Mouse (Mus musculus): ENCODE data around the gene Cnn3. TPM values are rescaled to one million over a fixed set of nuclear protein-coding genes. Genes with fewer than 3 reads are reported as not detected.

Gene Cnn3
- 436 and 444 TPM in 2 replicates for polyA plus RNA-seq (2014; fragmentation: Nextera tagmentation; extraction: Ambion mirVana)

DNA sequence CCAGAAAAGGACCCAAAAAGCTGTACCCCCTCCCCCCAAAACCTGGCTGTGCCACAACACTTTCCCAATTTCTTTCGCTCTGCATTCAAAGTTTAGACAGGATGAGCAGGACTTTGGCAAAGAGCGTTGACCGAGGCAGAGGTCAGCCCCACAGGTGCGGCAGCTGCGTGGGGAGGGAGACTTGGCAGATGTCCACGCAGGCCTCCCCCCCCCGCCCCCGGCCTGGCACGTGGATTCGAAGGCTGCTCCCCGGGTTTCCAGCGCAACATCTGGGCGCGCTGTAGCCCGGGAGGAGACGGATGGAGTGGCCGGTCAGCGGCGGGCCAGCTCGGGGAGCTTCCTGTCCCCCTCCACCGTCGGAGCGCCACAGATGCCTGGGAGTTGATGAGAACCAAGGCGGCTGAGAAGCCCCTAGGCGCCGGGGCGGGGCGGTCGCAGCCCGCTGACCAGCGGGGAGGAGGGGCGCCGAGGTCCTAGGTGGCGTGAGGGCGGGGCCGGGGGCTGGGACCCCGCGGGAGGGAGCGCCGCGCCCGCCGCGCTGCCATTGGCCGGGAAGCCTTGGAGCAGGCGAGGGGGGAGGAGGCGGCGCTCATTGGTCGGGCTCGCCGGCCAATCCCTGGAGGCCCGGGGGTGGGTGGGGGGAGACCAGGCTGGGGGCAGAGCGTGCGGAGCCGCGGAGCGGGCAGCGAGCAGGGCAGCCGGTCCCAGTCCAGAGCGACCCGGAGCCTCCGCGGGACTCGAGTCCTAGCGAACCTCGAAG, at the start of gene Cnn3:
Cnn3 (plus strand) TSS at position 637 of the 760 bp plus-strand sequence.
- WGBS = under 1% methylated on average over 55 of the region's 66 CpGs
- peaks cover 31% of the 10 kb centered on the region for H3K4me1 ChIP-seq (replicated peaks; ENCODE audit: control insufficient read depth, insufficient read depth, low read length)
- H3K4me3 ChIP-seq (replicated peaks; ENCODE audit: low read length) = peak within 1 kb of the TSS; percentile 91
- no peaks in the 10 kb centered on the region for H3K36me3 ChIP-seq (replicated peaks; ENCODE audit: control insufficient read depth, insufficient read depth)
- DNase-seq (ENCODE audit: low spot score) = peak; percentile 88
- peak within 1 kb of the TSS; percentile 98 for H3K9ac ChIP-seq
- no peaks in the 10 kb centered on the region for H3K9me3 ChIP-seq (ENCODE audit: control insufficient read depth, low read length)
- peak within 1 kb of the TSS; percentile 72 for H3K4me2 ChIP-seq (replicated peaks)
- ATAC-seq (ENCODE audit: low FRiP score) = peak; percentile 91
- H3K27ac ChIP-seq = peak within 1 kb of the TSS; percentile 95
- no peaks in the 10 kb centered on the region for H3K27me3 ChIP-seq (ENCODE audit: control insufficient read depth, insufficient read depth, low read length)

DNA sequence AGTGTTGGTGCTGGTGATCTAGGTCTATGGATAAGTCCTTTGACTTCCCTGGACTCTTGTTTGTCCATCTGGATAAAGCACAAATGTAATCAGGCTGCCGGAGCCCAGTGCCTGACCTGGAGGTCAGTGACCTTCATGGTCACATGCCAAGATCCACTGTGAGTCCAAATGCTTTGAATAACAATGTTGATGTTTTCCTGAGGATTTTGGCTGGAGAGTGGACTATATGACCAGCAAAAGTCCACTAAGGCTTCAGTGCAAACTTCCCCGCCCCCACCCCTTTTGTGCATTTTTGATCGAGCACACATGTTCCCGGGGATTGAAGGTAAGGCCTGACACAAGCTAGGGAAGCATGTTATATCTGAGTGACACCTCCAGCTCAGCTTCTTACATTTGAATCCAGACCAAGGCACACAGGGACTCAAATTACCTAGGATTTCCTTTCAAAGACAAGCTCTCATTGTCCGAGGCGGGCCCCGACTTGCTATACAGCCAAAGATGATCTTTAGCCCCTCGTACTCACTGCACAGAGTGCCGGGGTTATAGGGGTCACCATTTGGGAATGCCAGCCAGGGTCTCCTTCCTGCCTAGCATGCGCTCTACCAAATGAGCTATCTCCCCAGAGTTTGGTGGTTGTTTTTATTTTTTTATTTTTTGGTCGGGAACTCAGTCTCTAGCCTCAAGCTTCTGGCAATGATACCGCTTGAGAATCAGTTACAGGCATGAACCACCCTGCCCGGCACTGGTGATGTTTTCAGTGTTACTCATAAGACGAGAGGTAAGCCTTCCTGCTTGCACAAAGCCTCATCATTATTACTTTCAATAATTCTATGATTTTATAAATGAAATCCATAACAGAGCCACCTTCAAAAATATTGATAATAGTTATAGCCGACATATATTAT, 47.3 kb upstream of the Cnn3 start:
- no peak for ATAC-seq (ENCODE audit: low FRiP score)
- no peak for DNase-seq (ENCODE audit: low spot score)

DNA sequence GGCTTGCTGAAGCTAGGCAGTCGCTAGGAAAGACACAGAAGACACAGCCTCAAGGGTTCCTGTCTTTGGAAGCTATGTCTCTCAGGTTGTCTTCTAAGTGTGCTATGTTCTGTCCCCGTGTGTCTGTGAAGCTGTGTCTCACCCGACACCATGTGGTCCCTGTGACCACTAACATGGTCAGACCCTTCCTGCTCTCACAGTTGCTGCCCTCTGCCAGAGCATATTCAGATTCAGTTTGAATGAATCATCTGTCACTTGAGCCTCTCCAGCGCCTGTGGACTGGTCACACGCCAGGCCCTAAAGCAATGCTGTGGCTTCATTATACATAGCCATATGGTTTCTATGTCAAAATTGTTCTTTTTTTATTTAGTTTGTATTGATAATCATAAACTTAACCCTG, 46.6 kb upstream of the Cnn3 start:
- Histone ChIP-seq H3K4me2 (replicated peaks) (no peak overlapping the region), H3K4me3 (replicated peaks; ENCODE audit: low read length) (no peak overlapping the region), H3K36me3 (replicated peaks; ENCODE audit: control insufficient read depth, insufficient read depth) (no peaks in the 10 kb centered on the region), H3K27me3 (ENCODE audit: control insufficient read depth, insufficient read depth, low read length) (no peaks in the 10 kb centered on the region), H3K9ac (no peak overlapping the region), H3K9me3 (ENCODE audit: control insufficient read depth, low read length) (no peaks in the 10 kb centered on the region), H3K4me1 (replicated peaks; ENCODE audit: control insufficient read depth, insufficient read depth, low read length) (no peaks in the 10 kb centered on the region), H3K27ac (no peak overlapping the region)
- WGBS = 86% methylated on average over 5 of the region's 5 CpGs
- ATAC-seq (ENCODE audit: low FRiP score) (no peak), DNase-seq (ENCODE audit: low spot score) (no peak)

More for the DNA sequence above, 47.3 kb upstream of the Cnn3 start:
- no peaks in the 10 kb centered on the region for H3K36me3 ChIP-seq (replicated peaks; ENCODE audit: control insufficient read depth, insufficient read depth)
- 46% methylated on average over 15 of the region's 15 CpGs for WGBS
- H3K27ac ChIP-seq = no peak overlapping the region
- H3K9ac ChIP-seq = no peak overlapping the region
- no peak overlapping the region for H3K4me3 ChIP-seq (replicated peaks; ENCODE audit: low read length)
- H3K4me1 ChIP-seq (replicated peaks; ENCODE audit: control insufficient read depth, insufficient read depth, low read length) = no peaks in the 10 kb centered on the region
- no peaks in the 10 kb centered on the region for H3K27me3 ChIP-seq (ENCODE audit: control insufficient read depth, insufficient read depth, low read length)
- no peak overlapping the region for H3K4me2 ChIP-seq (replicated peaks)
- H3K9me3 ChIP-seq (ENCODE audit: control insufficient read depth, low read length) = no peaks in the 10 kb centered on the region

DNA sequence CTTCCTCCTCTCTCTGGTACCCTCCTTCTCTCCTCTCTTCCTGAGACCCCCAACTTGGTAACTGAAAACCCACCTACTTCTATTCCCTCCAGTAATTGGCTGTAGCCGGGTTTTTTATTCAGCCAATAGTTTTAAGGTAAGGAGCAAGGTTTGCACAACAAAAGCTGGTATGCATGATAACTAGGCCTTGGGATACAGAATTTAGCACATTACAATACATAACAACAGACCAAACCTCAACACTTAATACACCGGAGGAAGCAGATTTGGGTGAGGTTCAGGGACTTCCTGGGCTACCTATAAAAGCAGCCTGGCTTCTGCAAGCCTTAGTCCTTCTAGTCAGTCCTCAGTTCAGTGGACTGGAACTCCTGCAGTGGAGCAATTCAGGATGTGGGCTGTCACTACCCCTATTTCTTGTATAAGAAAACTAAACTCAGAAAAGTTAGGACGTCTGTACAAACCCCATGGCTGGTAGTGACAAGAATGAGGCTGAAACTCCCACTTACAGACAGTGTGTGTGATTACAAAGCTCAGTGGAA, 38.8 kb upstream of the Cnn3 start:
- ATAC-seq (ENCODE audit: low FRiP score) (no peak), DNase-seq (ENCODE audit: low spot score) (no peak)
- Histone ChIP-seq H3K4me3 (replicated peaks; ENCODE audit: low read length) (no peak overlapping the region), H3K9ac (no peak overlapping the region), H3K36me3 (replicated peaks; ENCODE audit: control insufficient read depth, insufficient read depth) (no peaks in the 10 kb centered on the region), H3K4me2 (replicated peaks) (no peak overlapping the region), H3K27me3 (ENCODE audit: control insufficient read depth, insufficient read depth, low read length) (no peaks in the 10 kb centered on the region), H3K4me1 (replicated peaks; ENCODE audit: control insufficient read depth, insufficient read depth, low read length) (peaks cover 12% of the 10 kb centered on the region), H3K27ac (no peak overlapping the region), H3K9me3 (ENCODE audit: control insufficient read depth, low read length) (no peaks in the 10 kb centered on the region)
- 74% methylated on average over 3 of the region's 3 CpGs for WGBS

DNA sequence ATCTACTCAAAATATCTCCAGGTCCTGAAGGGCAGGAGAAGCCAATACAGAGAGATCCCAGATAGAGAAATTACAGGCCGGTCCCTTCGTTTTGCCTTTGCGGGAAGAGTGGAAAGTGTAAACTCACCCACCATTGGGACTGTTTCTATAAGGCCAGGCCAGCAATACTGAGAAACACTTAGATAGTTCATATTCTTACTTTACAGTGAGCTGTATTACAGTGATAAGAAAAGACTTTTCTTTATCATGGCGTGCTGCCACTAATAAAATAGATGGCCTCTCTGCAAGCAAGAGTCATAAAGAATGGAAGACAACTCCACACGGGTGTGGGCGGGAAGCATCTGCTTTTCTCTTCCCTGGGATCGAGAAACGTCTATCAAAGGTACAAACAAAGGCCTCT, 36.9 kb upstream of the Cnn3 start:
- no peaks in the 10 kb centered on the region for H3K27me3 ChIP-seq (ENCODE audit: control insufficient read depth, insufficient read depth, low read length)
- 67% methylated on average over 8 of the region's 8 CpGs for WGBS
- no peak overlapping the region for H3K9ac ChIP-seq
- ATAC-seq (ENCODE audit: low FRiP score) (no peak), DNase-seq (ENCODE audit: low spot score) (no peak)
- H3K9me3 ChIP-seq (ENCODE audit: control insufficient read depth, low read length) = no peaks in the 10 kb centered on the region
- H3K4me2 ChIP-seq (replicated peaks) = no peak overlapping the region
- no peaks in the 10 kb centered on the region for H3K36me3 ChIP-seq (replicated peaks; ENCODE audit: control insufficient read depth, insufficient read depth)
- H3K4me1 ChIP-seq (replicated peaks; ENCODE audit: control insufficient read depth, insufficient read depth, low read length) = peaks cover 12% of the 10 kb centered on the region
- no peak overlapping the region for H3K27ac ChIP-seq
- H3K4me3 ChIP-seq (replicated peaks; ENCODE audit: low read length) = no peak overlapping the region

DNA sequence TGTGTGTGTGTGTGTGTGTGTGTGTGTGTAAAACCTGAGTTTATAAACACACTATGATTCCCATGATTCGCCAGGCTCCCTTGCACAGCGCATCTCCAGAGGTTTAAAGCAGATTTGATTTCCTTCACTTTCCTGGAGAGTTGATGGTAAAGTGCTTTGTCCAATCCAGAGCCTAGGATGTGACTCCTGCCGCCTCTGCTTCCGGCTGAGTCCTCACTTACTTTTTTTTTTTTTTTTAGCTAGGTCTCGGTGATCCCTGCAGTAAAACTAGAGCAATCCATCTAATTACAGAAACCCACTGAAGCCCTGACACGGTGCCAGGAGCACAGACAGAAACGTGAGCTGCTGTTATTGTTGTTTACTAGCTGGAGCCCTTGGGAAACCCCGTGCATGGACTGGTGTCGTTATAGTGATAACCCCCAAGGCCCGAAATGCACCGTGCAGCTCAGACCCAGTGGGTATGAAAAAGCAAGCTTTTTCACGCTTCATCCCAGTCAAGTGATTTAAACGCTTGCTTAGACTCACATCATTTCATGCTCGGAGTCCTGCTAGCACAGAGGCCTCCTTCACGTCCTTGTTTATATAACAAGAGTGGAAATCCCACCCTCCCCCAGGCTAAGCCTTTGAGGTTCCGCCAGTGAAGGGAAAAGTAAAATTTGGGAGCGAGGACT, 36.3 kb upstream of the Cnn3 start:
- Histone ChIP-seq H3K27me3 (ENCODE audit: control insufficient read depth, insufficient read depth, low read length) (no peaks in the 10 kb centered on the region), H3K9ac (peak overlapping the region; percentile 12; the same call in 1 of the 2 replicates), H3K4me2 (replicated peaks) (peak overlapping the region; percentile 42), H3K4me3 (replicated peaks; ENCODE audit: low read length) (0 out of 2 replicates have a peak overlapping the region, but pooled peaks have one; percentile 6), H3K27ac (peak overlapping the region; percentile 62), H3K4me1 (replicated peaks; ENCODE audit: control insufficient read depth, insufficient read depth, low read length) (peaks cover 12% of the 10 kb centered on the region), H3K36me3 (replicated peaks; ENCODE audit: control insufficient read depth, insufficient read depth) (no peaks in the 10 kb centered on the region), H3K9me3 (ENCODE audit: control insufficient read depth, low read length) (no peaks in the 10 kb centered on the region)
- 13% methylated on average over 17 of the region's 17 CpGs for WGBS
- ATAC-seq (ENCODE audit: low FRiP score) = peak; percentile 75
- peak; percentile 74 for DNase-seq (ENCODE audit: low spot score)

DNA sequence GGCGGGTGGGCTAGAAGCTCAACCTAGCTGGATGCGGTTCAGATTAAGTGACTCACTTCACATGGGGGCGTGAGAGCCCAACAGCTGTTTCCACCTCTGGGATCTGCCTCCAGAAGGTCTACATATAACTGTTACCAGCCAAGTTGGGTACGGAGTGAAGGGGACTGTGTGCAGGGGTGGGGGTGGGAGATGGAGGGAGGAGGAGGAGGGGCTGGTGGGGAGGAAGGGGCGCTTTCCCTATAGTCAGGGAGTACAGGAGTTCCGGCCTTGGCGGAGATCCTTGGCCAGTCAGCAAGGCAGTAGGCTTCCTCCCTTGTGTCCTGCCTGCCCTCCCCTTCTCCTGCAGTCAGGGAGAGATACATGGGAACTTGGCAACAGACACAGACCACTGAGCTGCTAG, 35.6 kb upstream of the Cnn3 start:
- no peaks in the 10 kb centered on the region for H3K36me3 ChIP-seq (replicated peaks; ENCODE audit: control insufficient read depth, insufficient read depth)
- H3K4me1 ChIP-seq (replicated peaks; ENCODE audit: control insufficient read depth, insufficient read depth, low read length) = peaks cover 12% of the 10 kb centered on the region
- DNase-seq (ENCODE audit: low spot score) (no peak), ATAC-seq (ENCODE audit: low FRiP score) (peak; percentile 64)
- H3K9ac ChIP-seq = no peak overlapping the region
- no peaks in the 10 kb centered on the region for H3K27me3 ChIP-seq (ENCODE audit: control insufficient read depth, insufficient read depth, low read length)
- H3K27ac ChIP-seq = peak overlapping the region; percentile 62
- no peak overlapping the region for H3K4me3 ChIP-seq (replicated peaks; ENCODE audit: low read length)
- H3K9me3 ChIP-seq (ENCODE audit: control insufficient read depth, low read length) = no peaks in the 10 kb centered on the region
- 45% methylated on average over 7 of the region's 7 CpGs for whole genome bisulfite sequencing
- peak overlapping the region; percentile 42; the same call in 1 of the 2 replicates for H3K4me2 ChIP-seq (replicated peaks)

DNA sequence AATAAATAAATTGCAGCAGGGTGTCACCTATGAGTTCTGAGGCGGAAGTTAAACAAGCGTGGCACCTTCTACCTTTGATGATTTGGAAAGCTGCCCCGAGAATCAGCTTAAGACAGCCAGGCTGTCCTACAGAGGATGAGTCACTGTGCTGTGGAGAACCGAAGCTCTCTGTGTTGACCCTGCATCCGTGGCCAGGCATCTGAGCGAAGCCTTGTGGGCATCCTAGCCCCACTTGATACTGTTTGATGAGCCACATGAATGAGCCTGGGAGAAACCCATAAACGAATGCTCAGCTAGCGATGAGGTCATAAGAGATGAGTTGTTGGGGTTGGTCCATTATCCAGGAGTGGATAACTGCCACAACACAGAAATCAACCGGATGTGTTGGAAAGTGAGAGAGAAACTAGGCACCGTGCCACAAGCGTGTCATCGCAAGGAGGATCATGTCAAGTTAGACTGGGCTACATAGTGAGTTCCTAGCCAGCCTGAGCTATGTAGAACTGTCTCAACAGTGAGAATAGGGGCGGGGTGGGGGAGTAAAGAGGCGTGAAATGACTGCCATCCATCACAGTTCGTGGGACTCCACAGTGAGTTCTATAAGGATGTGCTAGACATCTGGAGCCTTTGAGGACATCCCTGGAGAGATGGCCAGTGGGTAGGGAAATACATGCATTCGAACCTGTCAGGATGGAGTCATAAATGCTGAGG, 30.6 kb upstream of the Cnn3 start:
- Histone ChIP-seq H3K36me3 (replicated peaks; ENCODE audit: control insufficient read depth, insufficient read depth) (no peaks in the 10 kb centered on the region), H3K27ac (no peak overlapping the region), H3K4me2 (replicated peaks) (no peak overlapping the region), H3K4me3 (replicated peaks; ENCODE audit: low read length) (no peak overlapping the region), H3K9ac (no peak overlapping the region), H3K9me3 (ENCODE audit: control insufficient read depth, low read length) (no peaks in the 10 kb centered on the region), H3K4me1 (replicated peaks; ENCODE audit: control insufficient read depth, insufficient read depth, low read length) (peaks cover under 1% of the 10 kb centered on the region; the same call in 1 of the 2 replicates), H3K27me3 (ENCODE audit: control insufficient read depth, insufficient read depth, low read length) (no peaks in the 10 kb centered on the region)
- 75% methylated on average over 16 of the region's 16 CpGs for WGBS
- no peak for DNase-seq (ENCODE audit: low spot score)
- no peak for ATAC-seq (ENCODE audit: low FRiP score)

Data from hindbrain, embryonic 14.5 days (tissue).